Mouse (Mus musculus) adrenal gland, postnatal 25 days (tissue): ENCODE measurements at regions not wholly inside any gene's neighbourhood (a gene's known extent, or its start where the extent isn't known, plus 50 kb on each side); places are given as distances from the start of the nearest gene placed in this dataset.

Experiments used
- DNase-seq: peaks from one replicate; pipeline ENCODE4 v3.0.0; 2021; ENCODE audit warnings: mixed read lengths

GRCm38 (mm10) chr3:62730987-62731386, 126.0 kb upstream of the Gpr149 start:
- DNase-seq: no peak

GRCm38 (mm10) chr3:62725947-62726346, 121.0 kb upstream of the Gpr149 start:
- DNase-seq: no peak

- peak; percentile 14 for DNase-seq
These were observed 111.9 kb upstream of the Gpr149 start for GRCm38 (mm10) chr3:62716849-62717248.

- no peak for DNase-seq
These were observed 110.5 kb upstream of the Gpr149 start for GRCm38 (mm10) chr3:62715311-62715971.
